Mouse (Mus musculus) ES-Bruce4 (cell line): ENCODE data around the gene Cdh18.

ENCODE experiments used
- CTCF ChIP-seq: IDR thresholded peaks from one replicate; pipeline ENCODE4 v1.8.1; 2011; ENCODE audit warnings: low read depth, low read length
- EP300 ChIP-seq: IDR thresholded peaks from 2 replicates; pipeline ENCODE4 v1.6.1; 2011; ENCODE audit warnings: low read depth, low read length; ENCODE audit not compliant: insufficient read depth
- POLR2A ChIP-seq: IDR thresholded peaks from one replicate; pipeline ENCODE4 v1.8.1; 2011; ENCODE audit warnings: low read length; ENCODE audit not compliant: insufficient read depth

GRCm38 (mm10) chr15:22736165-22736564 lies 187.3 kb downstream of the Cdh18 start:
- TF ChIP-seq EP300 (no peak), POLR2A (no peak), CTCF (no peak)
